Comparison of ENCODE assay signal across 19 mouse cellular contexts in the genomic region with DNA sequence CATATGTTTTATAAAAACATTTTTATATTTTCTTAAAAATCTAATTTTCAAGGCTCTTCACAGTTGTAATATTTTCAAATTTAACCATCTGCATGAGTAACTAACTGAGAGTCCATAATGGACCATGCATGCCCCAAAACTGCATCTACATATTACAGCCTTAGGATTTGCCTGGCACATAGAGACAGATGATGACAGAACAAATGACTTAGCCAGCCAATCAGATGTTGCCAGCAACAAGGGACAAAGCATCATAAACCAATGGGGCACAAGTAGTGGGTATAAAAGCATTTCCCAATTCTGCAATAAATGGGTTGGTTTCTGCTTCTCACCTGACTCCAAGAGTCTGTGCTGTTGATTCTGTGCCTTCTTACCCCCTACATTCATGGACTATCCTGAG.
DNase-seq lines count a peak whose midpoint lies in the region; TF ChIP-seq lines count a peak whose summit lies in the region.
"Had no signal": no experiment of that assay in that cellular context is flagged by ENCODE, and none has a peak within 500 bp of the region (broad histone marks: within the 10 kb centered on the region; RNA-seq: fewer than 3 reads in every experiment).

No protein-coding gene starts in this region.

- H3K9ac ChIP-seq in MEL (ENCODE audit: control insufficient read depth, low read depth, low read length, poor library complexity, severe bottlenecking): no peak overlapping the region
- H3K9ac ChIP-seq: embryonic facial prominence, embryonic 12.5 days; forebrain, embryonic 13.5 days; forebrain, embryonic 15.5 days; forebrain, postnatal 0 days had no signal

- H3K79me2 ChIP-seq in MEL (ENCODE audit: control insufficient read depth, insufficient read depth, low read length, poor library complexity): no peaks in the 10 kb centered on the region

- no peaks in the 10 kb centered on the region for H3K9me3 ChIP-seq in MEL (replicated peaks; ENCODE audit: insufficient read depth, low read length)
- H3K9me3 ChIP-seq: embryonic facial prominence, embryonic 10.5 days; embryonic facial prominence, embryonic 12.5 days; forebrain, embryonic 13.5 days; forebrain, embryonic 15.5 days; G1E had no signal

- no peak for TF ChIP-seq CTCF in MEL (IDR thresholded peaks at IDR 0.05 in 2 of 3, conservative IDR thresholded peaks at IDR 0.05 in 1 of 3; ENCODE audit: control insufficient read depth in 1 of 3, insufficient read depth in 1 of 3, low read depth in 2 of 3, low read length in 3 of 3, poor library complexity in 1 of 3, severe bottlenecking in 1 of 3)
- TF ChIP-seq CTCF in thymus, adult 2 months (IDR thresholded peaks at IDR 0.05; ENCODE audit: borderline replicate concordance, control insufficient read depth, extremely low read depth, insufficient read depth, low read length, poor library complexity): no peak

- TF ChIP-seq RAD21 in MEL (IDR thresholded peaks at IDR 0.05; ENCODE audit: low read depth, low read length): no peak

- no peak overlapping the region for H3K27ac ChIP-seq in MEL (ENCODE audit: control insufficient read depth, low read depth, low read length)
- H3K27ac ChIP-seq in thymus, adult 2 months (ENCODE audit: control insufficient read depth, insufficient read depth, low read length): no peak overlapping the region
- H3K27ac ChIP-seq: embryonic facial prominence, embryonic 10.5 days; embryonic facial prominence, embryonic 12.5 days; forebrain, embryonic 13.5 days; forebrain, embryonic 15.5 days had no signal

- no peak overlapping the region for H3K4me3 ChIP-seq in MEL (ENCODE audit: control insufficient read depth in 1 of 2, insufficient read depth in 1 of 2, low read depth in 2 of 2, low read length in 2 of 2)
- no peak overlapping the region for H3K4me3 ChIP-seq in thymus, adult 2 months (ENCODE audit: control insufficient read depth, insufficient read depth, low read length)
- H3K4me3 ChIP-seq: embryonic facial prominence, embryonic 10.5 days; embryonic facial prominence, embryonic 12.5 days; forebrain, embryonic 13.5 days; forebrain, embryonic 15.5 days had no signal

- no peaks in the 10 kb centered on the region for H3K4me1 ChIP-seq in MEL (ENCODE audit: control insufficient read depth in 1 of 2, insufficient read depth in 2 of 2, low read length in 2 of 2)
- no peaks in the 10 kb centered on the region for H3K4me1 ChIP-seq in thymus, adult 2 months (replicated peaks; ENCODE audit: control insufficient read depth, insufficient read depth, low read length)
- H3K4me1 ChIP-seq: embryonic facial prominence, embryonic 10.5 days; embryonic facial prominence, embryonic 12.5 days; forebrain, embryonic 13.5 days; forebrain, embryonic 15.5 days had no signal

- peaks cover 2 to 5% of the 10 kb centered on the region in 2 experiments; a peak in 2 of 4 replicates for H3K27me3 ChIP-seq in MEL (ENCODE audit: control insufficient read depth in 1 of 2, insufficient read depth in 2 of 2, low read length in 2 of 2)
- no peaks in the 10 kb centered on the region for H3K27me3 ChIP-seq in thymus, adult 2 months (ENCODE audit: control insufficient read depth, insufficient read depth, low read length)
- H3K27me3 ChIP-seq: embryonic facial prominence, embryonic 12.5 days; forebrain, embryonic 13.5 days; forebrain, embryonic 15.5 days had no signal

- no peaks in the 10 kb centered on the region for H3K36me3 ChIP-seq in MEL (ENCODE audit: control insufficient read depth in 1 of 2, insufficient read depth in 2 of 2, low read length in 2 of 2)
- H3K36me3 ChIP-seq in thymus, adult 2 months (ENCODE audit: control insufficient read depth, insufficient read depth, low read length): no peaks in the 10 kb centered on the region
- H3K36me3 ChIP-seq: embryonic facial prominence, embryonic 10.5 days; embryonic facial prominence, embryonic 12.5 days; forebrain, embryonic 15.5 days; G1E had no signal

- TF ChIP-seq POLR2A in MEL (IDR thresholded peaks at IDR 0.05; ENCODE audit: control insufficient read depth in 1 of 2, insufficient read depth in 1 of 2, low read depth in 1 of 2, low read length in 2 of 2, poor library complexity in 1 of 2): no peak
- no peak for TF ChIP-seq POLR2A in thymus, adult 2 months (IDR thresholded peaks at IDR 0.05; ENCODE audit: control insufficient read depth, extremely low read depth, insufficient read depth, low read length, poor library complexity)

- DNase-seq in heart, adult 11 months: peak; percentile 74
- DNase-seq in heart, adult 18-20 months: no peak
- peak; percentile 39 for DNase-seq in MEL (ENCODE audit: low read depth, low spot score)
- DNase-seq in ovary, postnatal 14 days (ENCODE audit: low spot score): no peak
- no peak for DNase-seq in thymus, adult 2 months
- DNase-seq: adrenal gland, adult 2 months; adrenal gland, postnatal 10 days; adrenal gland, postnatal 36 days; cerebellum, adult 11-12 months; cerebellum, adult 2 months; cerebellum, adult 9-10 months; cerebellum, postnatal 10 days; cerebellum, postnatal 25 days; forebrain, postnatal 0 days had no signal

- TF ChIP-seq EP300 in MEL (IDR thresholded peaks at IDR 0.05; ENCODE audit: low read depth in 1 of 2, low read length in 2 of 2): no peak

TF ChIP-seq in MEL, 35 proteins besides CTCF, POLR2A, EP300 and RAD21:
- TF ChIP-seq GABPA (IDR thresholded peaks at IDR 0.05; ENCODE audit: low read depth, low read length) (no peak), CHD2 (IDR thresholded peaks at IDR 0.05; ENCODE audit: low read length) (peak; percentile 58; the same call in 1 of the 2 replicates)

Comparison
In these comparisons a context has a peak if more than half of its experiments do, and no peak if none do; other contexts are left out.
1. DNase-seq: peak in heart, adult 11 months (single experiment) and MEL (single experiment); none in heart, adult 18-20 months (0 of 2), ovary, postnatal 14 days (single experiment) and thymus, adult 2 months (single experiment).